Mouse (Mus musculus): ENCODE measurements around the gene Gnai2. TPM values are rescaled to one million over a fixed set of nuclear protein-coding genes. Genes with fewer than 3 reads are reported as not detected.

Gene Gnai2
- polyA plus RNA-seq, 1 experiment from 2014 or later, result 210 TPM

DNA sequence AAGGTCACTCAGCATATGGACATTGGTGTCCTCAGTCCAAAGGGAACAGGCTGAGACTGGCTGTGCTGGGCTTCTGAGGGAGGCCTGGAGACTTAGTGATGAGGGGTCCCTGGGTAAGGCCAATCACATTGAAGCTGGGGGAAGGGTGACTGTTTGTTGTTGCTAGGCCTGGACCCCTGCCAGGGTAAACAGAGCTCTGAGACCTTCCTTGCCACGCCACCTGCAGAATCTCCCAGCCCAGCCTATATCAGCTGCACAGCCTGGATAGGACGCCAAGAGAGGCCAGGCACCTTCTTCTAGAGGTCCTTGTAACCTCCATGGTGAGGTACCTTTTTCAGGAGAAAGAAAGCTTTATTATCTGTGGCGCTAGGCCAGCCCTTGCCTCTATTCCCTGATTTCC lies 33.7 kb upstream of the Gnai2 start:
- peaks cover 84% of the 10 kb centered on the region for H3K27me3 ChIP-seq (replicated peaks)
- peaks cover 20% of the 10 kb centered on the region for H3K4me1 ChIP-seq
- no peak overlapping the region for H3K27ac ChIP-seq
- no peak overlapping the region for H3K9ac ChIP-seq
- H3K4me3 ChIP-seq, result no peak overlapping the region
- no peaks in the 10 kb centered on the region for H3K9me3 ChIP-seq (replicated peaks)
- no peaks in the 10 kb centered on the region for H3K36me3 ChIP-seq
- 50% methylated on average over 3 of the region's 3 CpGs for WGBS (ENCODE audit: insufficient replicate concordance)
- no peak overlapping the region for H3K4me2 ChIP-seq
- ATAC-seq, result no peak

DNA sequence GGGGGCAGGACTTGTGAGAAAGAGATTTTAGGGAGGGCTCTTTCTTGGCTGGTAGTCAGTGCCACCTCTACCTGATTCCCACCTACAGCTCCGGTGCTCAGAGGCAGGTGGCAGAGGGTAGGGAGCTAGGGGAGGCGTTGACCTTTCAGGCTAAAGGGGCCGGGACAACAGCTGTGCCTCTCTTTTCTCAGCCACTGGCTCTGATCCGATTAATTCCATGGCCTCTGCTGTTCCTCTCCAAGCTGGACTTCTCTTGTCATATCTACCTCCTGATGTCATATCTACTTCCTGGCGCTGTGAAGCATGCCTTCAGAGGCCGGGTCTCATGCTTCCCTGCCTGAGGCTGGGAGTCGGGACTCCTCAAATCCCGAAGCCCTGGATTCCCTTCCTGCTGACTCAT lies 32.8 kb upstream of the Gnai2 start:
- no peak overlapping the region for H3K9ac ChIP-seq
- ATAC-seq, result no peak
- no peaks in the 10 kb centered on the region for H3K36me3 ChIP-seq
- no peak overlapping the region for H3K4me2 ChIP-seq
- 35% methylated on average over 8 of the region's 8 CpGs for WGBS (ENCODE audit: insufficient replicate concordance)
- H3K4me3 ChIP-seq, result no peak overlapping the region
- H3K9me3 ChIP-seq (replicated peaks), result no peaks in the 10 kb centered on the region
- no peak overlapping the region for H3K27ac ChIP-seq
- H3K4me1 ChIP-seq, result peaks cover 20% of the 10 kb centered on the region
- H3K27me3 ChIP-seq (replicated peaks), result peaks cover 90% of the 10 kb centered on the region

DNA sequence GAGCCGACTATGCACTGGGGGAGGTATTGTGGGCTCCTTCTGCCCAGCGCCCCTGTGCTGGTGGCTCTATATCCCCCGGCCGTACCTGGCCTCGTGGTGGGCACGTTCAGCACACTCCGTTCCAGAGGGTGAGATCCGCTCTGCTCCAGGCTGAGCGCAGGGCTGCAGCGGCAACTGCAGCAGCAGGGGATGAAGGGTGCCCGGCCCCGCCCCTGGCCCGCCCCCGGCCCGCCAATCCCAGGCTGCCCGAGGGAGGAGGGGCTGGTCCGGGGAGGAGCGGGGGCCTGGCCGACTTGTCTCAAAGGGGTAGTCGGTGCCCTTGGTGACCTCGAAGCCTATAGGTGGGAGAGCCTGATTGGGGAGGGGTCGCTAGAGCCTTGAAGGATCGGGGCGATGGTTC lies 32.1 kb upstream of the Gnai2 start:
- under 1% methylated on average over 24 of the region's 24 CpGs for WGBS (ENCODE audit: insufficient replicate concordance)
- ATAC-seq, result peak; percentile 72
- H3K36me3 ChIP-seq, result no peaks in the 10 kb centered on the region
- H3K9ac ChIP-seq, result 0 out of 2 replicates have a peak overlapping the region, but pooled peaks have one; percentile 20
- H3K4me1 ChIP-seq, result peaks cover 20% of the 10 kb centered on the region
- H3K9me3 ChIP-seq (replicated peaks), result no peaks in the 10 kb centered on the region
- H3K4me3 ChIP-seq, result peak overlapping the region; percentile 40
- no peak overlapping the region for H3K27ac ChIP-seq
- H3K27me3 ChIP-seq (replicated peaks), result peaks cover 92% of the 10 kb centered on the region
- peak overlapping the region; percentile 64 for H3K4me2 ChIP-seq

DNA sequence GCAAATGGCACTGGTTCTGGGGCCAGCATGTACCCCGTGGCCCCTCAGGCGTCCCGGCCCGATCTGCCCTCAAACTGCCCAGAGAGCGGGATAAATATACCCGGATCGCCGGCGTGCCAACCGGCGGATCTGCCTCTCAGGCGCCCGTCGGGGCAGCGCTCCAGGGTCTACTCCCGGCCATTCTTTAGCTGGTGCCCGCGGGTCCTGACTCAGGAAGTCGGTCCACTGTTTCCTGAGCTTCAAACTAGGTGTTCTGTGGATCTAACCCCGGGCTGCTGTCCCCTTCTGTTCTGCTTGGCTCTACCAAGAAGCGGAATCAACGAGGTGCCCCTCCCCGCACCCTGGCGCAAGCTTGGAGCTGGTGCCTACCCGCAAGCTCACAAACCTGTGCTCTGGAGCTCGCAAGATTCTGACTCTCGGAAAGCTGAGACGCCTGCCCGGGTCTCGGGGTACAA lies 31.6 kb upstream of the Gnai2 start:
- Histone ChIP-seq H3K36me3 (no peaks in the 10 kb centered on the region), H3K9me3 (replicated peaks) (no peaks in the 10 kb centered on the region), H3K4me2 (peak overlapping the region; percentile 64), H3K27ac (no peak overlapping the region), H3K27me3 (replicated peaks) (peaks cover 96% of the 10 kb centered on the region), H3K4me1 (peaks cover 20% of the 10 kb centered on the region), H3K4me3 (peak overlapping the region; percentile 40), H3K9ac (no peak overlapping the region)
- WGBS (ENCODE audit: insufficient replicate concordance), result 5% methylated on average over 30 of the region's 30 CpGs
- ATAC-seq, result no peak

DNA sequence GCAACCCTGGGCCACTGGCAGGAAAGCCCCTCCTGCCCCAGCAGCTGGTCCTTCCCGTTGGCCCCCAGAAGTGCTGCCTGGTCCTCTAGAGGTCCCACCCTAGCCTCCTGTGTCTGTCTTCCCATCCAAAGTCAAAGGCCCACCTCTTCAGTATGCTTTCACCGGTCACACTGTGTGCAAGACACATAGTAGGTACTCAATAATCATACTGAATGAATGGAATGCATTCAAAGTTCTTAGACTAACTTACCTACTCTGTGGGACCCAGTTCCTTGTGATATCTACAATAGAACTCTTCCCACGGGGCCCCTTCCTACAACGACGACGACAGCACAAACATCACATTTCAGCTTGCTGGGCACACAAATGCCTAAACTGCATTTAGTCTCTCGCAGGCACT lies 30.1 kb upstream of the Gnai2 start:
- Histone ChIP-seq H3K4me2 (no peak overlapping the region), H3K27me3 (replicated peaks) (peaks cover 85% of the 10 kb centered on the region), H3K27ac (no peak overlapping the region), H3K9ac (no peak overlapping the region), H3K9me3 (replicated peaks) (no peaks in the 10 kb centered on the region), H3K4me3 (no peak overlapping the region), H3K36me3 (no peaks in the 10 kb centered on the region), H3K4me1 (peaks cover 20% of the 10 kb centered on the region)
- ATAC-seq, result no peak
- WGBS (ENCODE audit: insufficient replicate concordance), result 59% methylated on average over 7 of the region's 7 CpGs

DNA sequence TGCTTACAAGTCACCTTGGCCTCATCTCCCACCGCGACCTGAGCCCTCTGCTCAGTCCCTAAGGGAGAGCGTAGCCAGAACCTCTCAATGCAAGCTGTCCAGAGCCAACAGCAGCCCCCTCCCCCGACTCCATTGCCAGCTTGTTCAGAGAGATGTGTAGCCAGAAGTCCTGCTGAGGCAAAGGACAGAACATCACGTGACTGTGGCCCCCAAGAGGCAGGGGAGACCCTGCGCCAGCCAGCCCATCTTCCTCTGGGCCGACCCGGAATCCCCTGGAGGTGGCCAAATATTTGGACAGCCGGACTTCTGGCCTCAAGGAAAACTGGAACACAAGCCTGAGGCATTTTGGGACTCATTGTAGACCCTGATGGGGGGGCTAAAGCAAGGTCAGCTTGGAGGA lies 28.4 kb upstream of the Gnai2 start:
- Histone ChIP-seq H3K4me2 (no peak overlapping the region), H3K27me3 (replicated peaks) (peaks cover 83% of the 10 kb centered on the region), H3K9me3 (replicated peaks) (no peaks in the 10 kb centered on the region), H3K4me1 (peaks cover 15% of the 10 kb centered on the region), H3K9ac (no peak overlapping the region), H3K36me3 (no peaks in the 10 kb centered on the region), H3K27ac (no peak overlapping the region), H3K4me3 (no peak overlapping the region)
- WGBS (ENCODE audit: insufficient replicate concordance), result 63% methylated on average over 9 of the region's 9 CpGs
- no peak for ATAC-seq

DNA sequence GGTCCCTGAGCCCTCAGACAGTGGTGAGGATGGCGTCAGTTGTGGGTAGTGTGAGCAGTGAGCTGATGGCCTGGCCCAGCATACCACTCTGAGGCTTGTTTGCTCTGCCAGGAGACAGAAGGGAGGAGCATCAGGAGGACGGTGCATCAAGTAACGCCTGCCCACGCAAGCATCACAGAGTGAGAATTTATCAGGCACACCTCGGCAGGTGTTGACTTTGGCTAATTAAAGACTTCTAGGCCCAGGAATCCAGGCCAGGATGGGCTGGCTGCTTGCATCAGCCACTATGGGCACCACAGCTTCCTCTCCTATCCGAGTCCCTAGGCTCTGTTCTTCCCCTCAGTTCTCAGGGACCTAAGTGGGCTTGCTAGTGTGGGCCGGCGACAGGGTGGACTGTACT lies 27.2 kb upstream of the Gnai2 start:
- Histone ChIP-seq H3K9me3 (replicated peaks) (no peaks in the 10 kb centered on the region), H3K4me2 (no peak overlapping the region), H3K4me3 (no peak overlapping the region), H3K36me3 (no peaks in the 10 kb centered on the region), H3K27me3 (replicated peaks) (peaks cover 82% of the 10 kb centered on the region), H3K9ac (no peak overlapping the region), H3K27ac (no peak overlapping the region), H3K4me1 (peaks cover 11% of the 10 kb centered on the region)
- 59% methylated on average over 8 of the region's 8 CpGs for WGBS (ENCODE audit: insufficient replicate concordance)
- no peak for ATAC-seq

DNA sequence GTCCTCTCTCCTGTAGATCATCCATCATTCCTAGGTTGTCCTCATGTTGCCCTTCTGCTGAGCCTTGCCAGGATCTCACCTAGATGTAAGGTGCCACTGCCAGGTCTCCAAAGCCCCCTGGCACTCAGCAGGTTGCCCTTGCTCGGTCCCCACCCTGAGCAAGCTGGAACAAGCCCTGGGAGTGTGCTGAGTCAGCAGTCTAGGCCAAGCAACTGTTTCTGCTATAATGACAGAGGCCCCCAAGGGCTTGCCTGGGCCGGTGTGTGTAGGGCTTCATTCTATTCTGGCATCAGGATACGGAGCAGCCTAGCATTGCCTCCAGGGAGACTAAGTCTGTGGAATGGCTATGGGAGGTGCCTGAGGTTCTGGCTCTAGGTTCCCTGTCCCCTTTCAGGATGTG lies 25.6 kb upstream of the Gnai2 start:
- Histone ChIP-seq H3K4me1 (no peaks in the 10 kb centered on the region), H3K9ac (no peak overlapping the region), H3K36me3 (no peaks in the 10 kb centered on the region), H3K4me2 (no peak overlapping the region), H3K27me3 (replicated peaks) (peaks cover 80% of the 10 kb centered on the region), H3K9me3 (replicated peaks) (no peaks in the 10 kb centered on the region), H3K27ac (no peak overlapping the region), H3K4me3 (no peak overlapping the region)
- WGBS (ENCODE audit: insufficient replicate concordance), result 60% methylated on average over 3 of the region's 3 CpGs
- ATAC-seq, result no peak

DNA sequence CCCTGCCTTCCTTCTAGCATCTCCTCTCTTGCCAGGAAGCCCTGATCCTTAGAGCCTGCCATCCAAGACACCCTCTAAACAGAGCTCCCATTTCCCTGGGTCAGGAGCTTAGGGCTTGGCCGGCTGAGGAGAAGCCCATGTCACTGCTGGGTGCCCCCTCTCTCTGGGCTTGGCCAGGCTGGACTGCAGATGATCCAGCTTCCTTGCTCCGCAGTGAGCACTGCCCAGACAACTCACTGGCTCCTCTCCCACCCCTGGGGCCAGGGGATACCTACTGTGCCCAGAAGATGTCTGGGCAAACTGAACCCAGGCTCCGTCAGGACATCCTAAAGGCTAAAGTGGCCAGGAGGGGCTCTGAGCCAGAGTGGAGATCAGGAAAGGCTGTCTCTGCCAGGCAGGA lies 24.8 kb upstream of the Gnai2 start:
- Histone ChIP-seq H3K27ac (no peak overlapping the region), H3K9me3 (replicated peaks) (no peaks in the 10 kb centered on the region), H3K4me3 (no peak overlapping the region), H3K4me2 (no peak overlapping the region), H3K27me3 (replicated peaks) (peaks cover 80% of the 10 kb centered on the region), H3K9ac (no peak overlapping the region), H3K4me1 (no peaks in the 10 kb centered on the region), H3K36me3 (no peaks in the 10 kb centered on the region)
- WGBS (ENCODE audit: insufficient replicate concordance), result 71% methylated on average over 3 of the region's 3 CpGs
- no peak for ATAC-seq

DNA sequence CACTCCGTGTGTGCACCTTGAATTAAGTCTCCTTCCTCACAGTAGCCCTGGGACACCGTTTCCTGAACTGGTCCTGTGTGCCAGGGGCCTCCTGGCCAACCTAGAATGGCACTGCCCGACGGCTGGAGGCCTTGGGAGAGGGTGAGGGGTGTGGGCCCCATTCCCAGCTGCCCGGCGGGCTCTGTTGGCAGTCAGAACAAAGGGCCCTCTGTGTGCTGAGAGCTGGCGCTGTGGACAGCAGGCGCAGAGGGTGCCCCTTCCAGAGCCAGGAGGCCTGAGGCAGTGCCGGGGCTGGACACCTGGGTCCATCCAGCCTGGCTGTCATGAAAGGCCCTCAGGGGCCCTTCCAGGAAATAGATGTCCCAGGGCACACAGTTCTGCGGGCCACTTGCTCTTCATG lies 24.4 kb upstream of the Gnai2 start:
- no peaks in the 10 kb centered on the region for H3K9me3 ChIP-seq (replicated peaks)
- H3K4me1 ChIP-seq, result no peaks in the 10 kb centered on the region
- H3K36me3 ChIP-seq, result no peaks in the 10 kb centered on the region
- ATAC-seq, result no peak
- peaks cover 77% of the 10 kb centered on the region for H3K27me3 ChIP-seq (replicated peaks)
- H3K9ac ChIP-seq, result no peak overlapping the region
- H3K4me2 ChIP-seq, result no peak overlapping the region
- H3K27ac ChIP-seq, result no peak overlapping the region
- WGBS (ENCODE audit: insufficient replicate concordance), result 76% methylated on average over 10 of the region's 10 CpGs
- H3K4me3 ChIP-seq, result no peak overlapping the region

DNA sequence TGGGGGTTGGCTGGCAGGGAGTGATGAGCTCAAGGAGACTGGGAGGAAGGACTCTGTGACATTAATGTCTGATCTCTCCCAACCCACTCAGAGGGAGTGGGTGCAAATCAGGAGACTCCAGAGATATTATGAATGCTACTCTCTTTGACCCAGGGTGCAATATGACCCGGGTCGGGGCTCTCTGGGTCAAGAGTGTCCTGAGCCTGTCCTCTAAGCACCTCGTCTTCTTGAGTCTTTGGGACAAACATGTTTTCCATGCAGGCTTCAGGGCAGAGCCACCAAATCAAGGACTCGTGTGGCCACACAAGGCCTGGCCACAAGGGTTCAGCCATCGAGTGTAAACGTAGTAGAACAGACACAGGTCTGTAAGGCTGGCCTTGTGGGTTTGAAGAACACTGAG lies 22.9 kb upstream of the Gnai2 start:
- Histone ChIP-seq H3K27me3 (replicated peaks) (peaks cover 64% of the 10 kb centered on the region), H3K36me3 (no peaks in the 10 kb centered on the region), H3K4me1 (no peaks in the 10 kb centered on the region), H3K9me3 (replicated peaks) (no peaks in the 10 kb centered on the region), H3K27ac (no peak overlapping the region), H3K4me2 (no peak overlapping the region), H3K4me3 (no peak overlapping the region), H3K9ac (no peak overlapping the region)
- ATAC-seq, result no peak
- 63% methylated on average over 6 of the region's 6 CpGs for WGBS (ENCODE audit: insufficient replicate concordance)

DNA sequence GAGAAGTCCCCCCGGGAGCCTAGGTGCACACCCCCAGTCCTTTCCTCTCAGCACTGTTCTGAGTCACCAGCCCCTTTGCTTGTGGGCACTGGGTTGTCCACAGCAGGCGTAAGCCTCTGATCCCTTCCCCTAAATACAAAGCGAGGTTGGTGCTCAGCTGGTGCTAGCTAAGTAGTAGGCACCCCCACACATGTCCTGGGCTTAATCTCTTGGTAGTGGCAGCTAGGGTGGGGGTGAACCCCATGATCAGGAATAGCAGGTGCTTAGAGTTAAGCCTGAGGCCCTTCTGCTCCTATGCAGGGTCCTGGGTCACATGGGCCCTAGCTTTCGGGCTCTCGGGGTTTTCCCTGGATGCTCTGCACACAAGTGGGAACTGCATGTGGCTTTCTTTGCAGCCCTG lies 22.0 kb upstream of the Gnai2 start:
- Histone ChIP-seq H3K9ac (no peak overlapping the region), H3K4me2 (no peak overlapping the region), H3K36me3 (no peaks in the 10 kb centered on the region), H3K27me3 (replicated peaks) (peaks cover 55% of the 10 kb centered on the region), H3K4me1 (no peaks in the 10 kb centered on the region), H3K4me3 (no peak overlapping the region), H3K27ac (no peak overlapping the region), H3K9me3 (replicated peaks) (no peaks in the 10 kb centered on the region)
- no peak for ATAC-seq
- WGBS (ENCODE audit: insufficient replicate concordance), result 66% methylated on average over 5 of the region's 5 CpGs

DNA sequence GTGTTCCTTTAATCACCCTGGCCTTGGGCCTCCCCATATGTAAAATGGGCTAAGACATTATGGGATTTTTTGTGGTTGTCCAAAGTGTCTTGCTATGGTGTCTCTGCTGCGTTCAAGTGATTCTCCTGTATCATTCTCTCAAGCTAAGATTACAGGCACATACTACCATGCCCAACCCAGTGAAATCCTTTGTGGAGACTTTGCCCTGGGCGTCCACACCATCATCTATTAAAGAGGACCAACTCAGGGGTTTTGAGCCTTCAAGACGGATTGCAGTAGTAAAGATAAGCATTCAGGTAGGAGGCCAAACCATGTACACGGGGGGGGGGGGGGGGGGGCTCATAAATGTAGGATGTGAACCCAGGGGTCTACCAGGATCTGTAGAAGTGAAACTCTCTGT lies 19.4 kb upstream of the Gnai2 start:
- H3K36me3 ChIP-seq, result no peaks in the 10 kb centered on the region
- ATAC-seq, result no peak
- no peak overlapping the region for H3K4me2 ChIP-seq
- H3K9ac ChIP-seq, result no peak overlapping the region
- no peak overlapping the region for H3K4me3 ChIP-seq
- no peaks in the 10 kb centered on the region for H3K4me1 ChIP-seq
- H3K9me3 ChIP-seq (replicated peaks), result no peaks in the 10 kb centered on the region
- no peak overlapping the region for H3K27ac ChIP-seq
- H3K27me3 ChIP-seq (replicated peaks), result peaks cover 57% of the 10 kb centered on the region
- WGBS (ENCODE audit: insufficient replicate concordance), result 68% methylated on average over 4 of the region's 4 CpGs
